Mouse (Mus musculus) MEL (cell line): ENCODE results near the gene Rpl36a.
"Not testable (repeated sequence)": the region's sequence is repeated elsewhere in the genome, so short reads cannot be mapped to it uniquely, and the experiment has no call there.

Experiments used
- CHD1 ChIP-seq: IDR thresholded peaks from 2 replicates; pipeline ENCODE4 v1.6.1; 2012; ENCODE audit warnings: low read depth, mild to moderate bottlenecking, inconsistent platforms, low read length, improper control_type of control experiment
- POLR2A ChIP-seq, 2 experiments: IDR thresholded peaks; 2 replicates each; pipeline ENCODE4 v1.6.1; 2011 to 2012; ENCODE audit warnings: low read length in 2 of 2, mild to moderate bottlenecking in 2 of 2, control low read depth in 1 of 2, improper control_type of control experiment in 1 of 2, low read depth in 1 of 2, moderate library complexity in 1 of 2; ENCODE audit not compliant: control insufficient read depth in 1 of 2, insufficient read depth in 1 of 2, poor library complexity in 1 of 2

DNA sequence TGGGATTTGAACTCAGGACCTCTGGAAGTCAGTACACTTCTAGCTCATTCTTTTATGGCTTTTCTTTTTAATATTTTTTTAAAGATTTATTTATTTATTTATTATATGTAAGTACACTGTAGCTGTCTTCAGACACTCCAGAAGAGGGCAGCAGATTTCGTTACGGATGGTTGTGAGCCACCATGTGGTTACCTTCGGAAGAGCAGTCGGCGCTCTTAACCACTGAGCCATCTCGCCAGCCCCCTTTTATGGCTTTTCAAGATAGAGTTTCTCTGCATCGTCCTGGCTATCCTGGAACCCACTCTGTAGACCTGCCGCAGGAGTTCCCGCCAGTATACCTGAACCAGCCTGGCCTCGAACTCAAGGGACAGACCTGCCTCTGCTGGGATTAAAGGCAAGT is 45.7 kb upstream of the Rpl36a start:
- TF ChIP-seq CHD1; POLR2A (IDR thresholded peaks at IDR 0.05; ENCODE audit: control insufficient read depth in 1 of 2, insufficient read depth in 1 of 2, low read depth in 1 of 2, low read length in 2 of 2, poor library complexity in 1 of 2): not testable (repeated sequence)
